Mouse (Mus musculus) heart, postnatal 36 days (tissue): ENCODE results near the gene Grin2a. TPM values are rescaled to one million over a fixed set of nuclear protein-coding genes. Genes with fewer than 3 reads are reported as not detected.
"Not testable (repeated sequence)": the region's sequence is repeated elsewhere in the genome, so short reads cannot be mapped to it uniquely, and the experiment has no call there.

Source experiments
- DNase-seq, 2 experiments: peaks; one replicate each; pipeline ENCODE4 v3.0.0; 2021 to 2022
- intact Hi-C: fragments of 180-260 bp; cut with DNase I; formaldehyde crosslinking; loops from one replicate; pipeline ENCODE4 v1.15.1; 2025
- total RNA-seq, 2 experiments: library from RNA; stranded (reverse); gene quantifications; 2 replicates each; pipeline ENCODE4 v1.2.3; 2021

Gene Grin2a
- total RNA-seq, 2 experiments from 2014 or later: 0.08 to 0.33 TPM

DNA sequence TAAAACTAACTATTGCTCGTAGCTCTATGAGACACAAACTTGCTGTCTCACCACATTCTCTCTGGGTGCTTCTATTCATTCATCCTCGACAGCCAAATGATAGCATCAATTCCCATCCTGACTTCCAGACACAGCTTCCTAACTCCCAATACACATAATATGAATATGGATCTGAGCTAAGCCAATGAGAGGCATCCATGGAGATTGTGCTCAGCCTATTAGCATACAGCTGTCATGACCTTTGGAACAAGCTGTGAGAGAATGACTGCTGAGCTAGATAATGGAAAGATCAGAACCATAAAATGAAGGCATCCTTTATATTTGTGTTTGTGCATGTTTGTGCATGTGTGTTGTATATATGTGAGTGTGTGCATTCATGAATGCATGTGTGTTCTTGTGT, 323.0 kb downstream of the Grin2a start:
- DNase-seq: no peak
- intact Hi-C loops: no loop called here

DNA sequence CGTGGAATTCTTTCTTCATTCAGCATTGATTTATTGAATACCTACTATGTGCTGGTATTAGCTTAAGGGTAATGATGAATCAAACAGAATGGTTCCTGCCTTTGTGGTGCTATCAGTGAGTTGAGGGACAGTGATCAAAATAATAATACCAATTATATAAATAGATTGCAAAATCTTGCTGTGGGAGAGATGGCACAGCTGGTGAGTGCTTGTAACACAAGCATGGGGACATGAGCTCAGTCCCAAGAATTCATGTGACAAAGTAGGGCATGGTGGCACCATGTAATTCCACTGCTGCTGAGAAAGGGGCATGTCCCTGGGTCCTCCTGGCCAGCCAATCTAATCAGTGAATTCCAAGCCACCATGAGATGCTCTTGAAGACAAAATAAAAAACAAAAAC, 324.1 kb downstream of the Grin2a start:
- no peak for DNase-seq
- intact Hi-C loops: no loop called here

DNA sequence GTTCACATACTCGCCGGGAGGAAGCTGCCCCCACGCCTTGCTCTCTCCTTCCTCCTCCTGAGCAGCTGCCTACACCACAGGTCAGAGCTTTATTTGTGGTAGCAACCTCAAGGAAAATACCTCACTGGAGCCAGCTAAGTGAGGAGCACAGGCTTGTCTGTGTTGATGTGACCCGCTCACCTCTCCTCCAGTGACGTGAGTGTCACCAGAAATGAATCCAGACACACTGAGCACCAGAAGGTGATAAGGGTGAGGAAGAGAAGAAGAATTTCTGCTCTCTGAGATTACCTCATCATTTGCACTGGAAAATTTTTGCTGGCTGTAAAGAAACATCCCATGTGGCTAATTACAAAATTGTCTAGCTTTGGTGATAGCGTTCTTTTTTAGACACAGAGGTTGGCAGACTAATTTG, 324.6 kb downstream of the Grin2a start:
- intact Hi-C loops: no loop called here
- DNase-seq: no peak

DNA sequence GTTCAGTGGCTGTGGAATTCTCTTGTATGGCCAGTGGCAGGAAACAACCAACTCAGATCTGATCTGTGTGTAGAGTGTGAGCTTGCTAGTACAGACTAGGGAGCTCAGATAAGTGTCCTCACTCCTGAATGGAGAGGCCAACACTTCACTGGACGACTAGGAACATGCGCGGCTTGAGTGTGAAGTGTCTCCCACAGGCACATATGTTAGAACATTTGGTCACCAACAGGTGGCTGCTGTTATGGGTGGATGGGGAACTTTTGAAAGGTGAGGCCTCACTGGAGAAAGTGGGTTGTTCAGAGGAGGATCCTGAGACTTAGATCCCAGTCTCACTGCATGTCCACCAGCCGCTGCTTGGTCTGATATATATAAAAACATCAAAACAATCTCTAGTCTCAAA, 329.5 kb downstream of the Grin2a start:
- intact Hi-C loops: no loop called here
- DNase-seq: no peak

DNA sequence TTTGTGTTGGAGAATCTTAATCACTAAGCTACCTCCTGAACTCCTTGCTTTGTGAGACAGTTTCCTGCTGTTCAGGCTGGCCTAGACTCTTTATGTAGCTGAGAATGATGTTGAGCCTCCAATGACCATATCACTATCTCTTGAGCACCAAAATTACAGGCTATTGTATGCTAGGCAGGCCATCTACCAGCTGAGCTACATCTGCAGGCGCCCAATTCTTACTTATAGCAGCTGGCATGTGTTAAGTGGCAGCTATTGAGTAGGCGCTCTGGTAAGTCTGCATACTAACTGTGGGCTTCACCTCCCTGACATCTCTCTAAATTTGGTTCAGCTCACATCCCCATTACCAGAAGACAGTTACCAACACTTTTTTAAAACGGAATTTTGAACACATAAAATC, 331.3 kb downstream of the Grin2a start:
- intact Hi-C loops: no loop called here
- DNase-seq: no peak

DNA sequence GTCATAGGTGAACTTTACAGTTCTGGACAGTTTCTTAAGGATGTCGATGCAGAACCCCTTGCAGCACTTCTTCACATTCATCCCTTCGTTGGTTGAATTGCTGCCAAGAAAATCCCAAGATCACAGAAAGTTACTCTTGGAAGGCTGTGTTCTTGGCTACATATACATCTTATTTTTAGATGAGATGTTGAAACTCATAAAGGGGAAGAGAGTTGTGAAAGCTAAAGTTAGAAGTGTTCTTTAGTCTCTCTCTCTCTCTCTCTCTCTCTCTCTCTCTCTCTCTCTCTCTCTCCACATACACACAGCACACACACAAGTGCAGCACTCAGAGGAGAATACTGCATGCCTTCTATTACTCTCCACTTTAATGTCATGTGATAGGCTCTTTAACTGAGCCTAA, 331.9 kb downstream of the Grin2a start:
- intact Hi-C loops: no loop called here
- DNase-seq: no peak

DNA sequence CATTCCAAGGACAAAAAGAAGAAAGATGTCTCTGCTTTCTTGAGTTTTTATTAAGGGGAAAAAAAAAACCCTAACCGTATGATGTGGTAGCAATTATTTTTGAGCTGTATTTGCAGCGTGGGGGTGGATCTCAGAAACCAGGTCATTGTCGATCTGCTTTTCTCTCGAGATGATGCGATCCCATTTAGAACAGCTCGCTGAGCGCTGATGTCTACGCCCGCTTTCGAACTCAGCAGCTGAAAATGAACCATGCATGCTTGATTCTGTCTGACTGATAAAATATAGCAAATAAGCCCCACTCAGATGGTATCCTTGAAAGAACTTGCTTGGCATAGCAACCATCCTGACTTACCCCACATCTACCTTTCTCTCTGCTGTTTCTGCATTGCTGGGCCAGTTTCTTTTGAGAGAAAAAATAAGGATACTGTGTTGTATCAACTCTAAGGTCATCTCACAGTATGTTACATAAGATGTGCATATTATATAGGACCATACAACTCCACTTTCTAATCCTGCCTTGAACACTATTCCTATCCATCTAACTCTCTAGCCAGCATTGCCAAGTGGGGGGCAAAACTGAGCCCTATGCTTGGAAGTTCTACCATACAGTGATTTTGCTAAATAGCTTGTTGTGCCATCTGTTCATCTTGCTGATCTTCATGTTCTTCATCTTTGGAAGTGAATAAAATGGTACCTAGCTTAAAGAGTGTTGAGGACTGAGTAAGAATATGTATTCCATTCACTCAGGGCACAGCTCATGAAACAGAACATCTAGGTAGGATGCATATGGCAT, 369.5 kb downstream of the Grin2a start:
- no peak for DNase-seq
- intact Hi-C loops: no loop called here

DNA sequence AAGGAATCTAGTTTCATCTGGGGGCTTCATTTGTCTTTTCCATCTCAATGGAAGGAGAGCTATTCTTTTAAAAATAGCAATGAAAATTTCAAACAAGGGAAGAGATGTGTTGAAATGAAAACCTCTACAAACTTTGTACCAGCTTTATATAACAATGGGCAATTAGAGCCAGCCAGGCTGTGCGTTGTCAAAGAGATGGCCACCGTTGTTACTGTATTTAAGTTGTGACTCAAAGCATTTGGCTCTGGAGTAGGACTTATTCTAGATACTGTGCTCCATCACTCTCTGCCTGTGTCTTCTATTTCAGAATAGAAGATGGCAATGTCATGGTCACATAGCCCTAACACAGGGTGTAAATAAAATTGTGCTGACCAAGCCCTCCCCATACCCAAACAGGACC, 371.0 kb downstream of the Grin2a start:
- DNase-seq: no peak
- intact Hi-C loops: no loop called here

DNA sequence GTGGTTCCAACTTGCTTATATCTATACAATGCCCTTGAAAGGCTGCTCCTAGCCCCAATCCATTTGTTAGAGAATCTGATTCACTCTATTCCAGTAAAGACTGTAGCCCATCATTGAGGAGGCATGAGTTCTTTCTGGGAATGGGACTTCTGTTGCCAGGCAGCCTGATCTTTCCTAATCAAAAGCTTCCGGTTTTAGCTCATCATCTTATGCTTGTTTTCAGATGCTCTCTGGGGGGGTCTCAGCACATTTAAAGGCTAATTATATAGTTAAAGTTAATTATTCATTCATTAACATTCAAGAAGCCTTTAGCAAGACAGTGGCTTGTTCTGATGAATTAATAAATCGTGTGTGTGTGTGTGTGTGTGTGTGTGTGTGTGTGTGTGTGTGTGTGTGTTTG, 377.2 kb downstream of the Grin2a start:
- intact Hi-C loops: no loop called here
- no peak for DNase-seq

DNA sequence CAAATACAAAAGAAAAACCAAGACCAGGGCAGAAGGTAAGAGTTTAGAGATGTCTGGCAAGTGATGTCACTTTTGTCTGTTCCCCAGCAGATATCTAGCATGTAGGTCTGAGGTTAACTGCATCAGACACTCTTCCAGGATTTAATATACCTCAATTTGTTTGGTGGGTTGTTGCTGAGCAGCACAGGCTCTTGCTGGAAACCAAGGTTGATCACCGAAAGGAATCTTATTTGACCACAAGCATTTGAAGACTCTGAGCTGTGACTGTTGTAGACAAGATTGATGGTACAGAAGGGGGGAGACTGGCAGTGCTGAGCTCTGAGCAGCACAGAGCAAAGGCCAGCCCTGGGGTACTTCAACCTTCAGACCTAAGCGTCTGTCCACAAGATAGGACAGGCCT, 378.1 kb downstream of the Grin2a start:
- DNase-seq: no peak
- intact Hi-C loops: no loop called here

DNA sequence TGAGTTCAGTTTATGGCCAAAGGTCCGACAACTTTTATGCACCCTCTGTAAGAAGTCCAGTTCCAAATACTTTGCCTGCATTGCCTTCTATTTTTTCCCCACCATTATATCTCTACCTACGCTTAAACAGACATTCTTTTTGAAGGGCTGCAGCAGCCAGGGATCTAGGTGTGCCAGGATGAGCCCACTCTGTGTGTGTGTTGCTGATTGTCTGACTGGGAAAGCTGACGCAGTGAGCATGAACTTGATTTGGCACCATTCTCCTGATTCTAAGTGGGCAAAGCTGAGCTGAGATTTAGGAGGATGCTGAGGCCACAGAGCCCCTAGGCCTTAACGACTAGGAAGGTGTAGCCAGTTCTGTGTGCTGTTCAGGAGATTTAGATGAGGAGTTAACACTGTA, 378.6 kb downstream of the Grin2a start:
- intact Hi-C loops: no loop called here
- DNase-seq: no peak

DNA sequence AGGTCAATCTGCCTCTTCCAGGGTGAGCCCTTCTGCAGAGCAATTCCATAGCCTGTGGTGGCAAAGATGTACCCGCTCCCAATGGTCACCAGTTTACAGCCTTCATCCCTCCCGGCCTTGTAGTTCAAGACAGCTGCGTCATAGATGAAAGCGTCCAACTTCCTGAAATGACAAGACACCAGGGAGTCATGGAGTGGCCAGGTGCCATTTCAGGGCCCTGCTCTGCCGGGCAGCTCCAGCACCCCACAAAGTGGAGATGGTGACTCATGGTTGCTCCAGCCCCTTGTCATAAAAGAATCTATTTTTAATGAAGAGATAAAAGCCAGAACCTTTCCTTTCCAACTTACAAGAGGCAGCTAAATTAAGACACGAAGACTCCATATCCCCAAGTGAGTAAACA, 382.8 kb downstream of the Grin2a start:
- intact Hi-C loops, DNase-seq: not testable (repeated sequence)

DNA sequence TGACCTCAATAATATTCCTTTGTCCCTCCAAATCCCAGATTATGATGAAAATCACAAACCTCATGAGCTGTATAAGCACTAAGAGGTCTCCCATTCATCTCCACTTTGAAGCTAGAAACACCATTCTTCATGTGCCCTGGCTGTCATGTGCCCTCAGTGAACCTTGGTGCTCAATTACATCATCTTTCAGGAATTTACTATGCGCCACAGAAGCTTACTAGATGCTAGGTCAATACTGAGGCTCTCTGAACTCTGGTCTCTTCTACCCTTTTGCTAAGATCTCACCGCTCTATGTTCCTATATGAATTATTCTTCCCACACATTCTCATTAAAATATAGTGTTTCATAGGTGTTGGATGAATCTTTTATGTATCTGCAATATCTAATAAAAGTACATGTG, 387.9 kb downstream of the Grin2a start:
- no peak for DNase-seq
- intact Hi-C loops: no loop called here

DNA sequence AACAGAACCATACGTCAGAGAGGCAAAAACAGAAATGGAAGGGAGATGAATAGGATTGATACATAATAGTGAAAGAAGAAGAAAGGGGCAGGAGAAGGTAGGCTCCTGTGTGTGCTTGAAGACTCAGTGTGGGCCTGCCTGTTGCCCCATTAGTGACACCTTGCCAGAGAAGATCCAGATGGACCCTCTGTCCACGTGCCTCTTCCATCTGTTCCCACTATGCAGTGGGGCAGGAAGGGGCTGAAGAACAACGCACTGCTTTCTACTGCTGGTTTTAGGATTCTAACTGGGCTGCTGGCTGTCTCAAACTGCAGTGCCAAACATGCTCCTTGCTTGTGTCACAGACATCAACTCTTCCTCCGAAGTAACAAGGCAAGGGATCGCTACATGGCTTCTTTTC, 391.4 kb downstream of the Grin2a start:
- no peak for DNase-seq
- intact Hi-C loops: no loop called here

DNA sequence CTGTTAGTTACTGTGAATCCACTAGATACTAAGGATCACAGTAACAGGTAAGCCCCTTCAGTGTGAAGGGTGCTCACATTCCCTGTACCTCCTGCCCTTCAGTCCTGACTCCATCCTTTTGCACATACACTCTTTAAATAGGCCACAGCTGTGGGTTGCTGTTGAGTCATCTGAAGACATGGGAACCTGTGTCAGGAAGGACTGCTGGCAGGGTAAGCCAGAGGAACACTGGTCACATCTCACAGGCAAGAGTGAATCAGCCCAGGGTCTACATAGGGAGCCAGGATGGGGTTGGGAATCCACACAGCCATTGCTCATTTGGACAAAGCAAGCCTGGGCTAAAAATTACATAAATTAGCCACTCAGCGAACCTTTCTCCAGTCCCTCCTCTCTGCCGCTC, 392.8 kb downstream of the Grin2a start:
- intact Hi-C loops: no loop called here
- DNase-seq: no peak

DNA sequence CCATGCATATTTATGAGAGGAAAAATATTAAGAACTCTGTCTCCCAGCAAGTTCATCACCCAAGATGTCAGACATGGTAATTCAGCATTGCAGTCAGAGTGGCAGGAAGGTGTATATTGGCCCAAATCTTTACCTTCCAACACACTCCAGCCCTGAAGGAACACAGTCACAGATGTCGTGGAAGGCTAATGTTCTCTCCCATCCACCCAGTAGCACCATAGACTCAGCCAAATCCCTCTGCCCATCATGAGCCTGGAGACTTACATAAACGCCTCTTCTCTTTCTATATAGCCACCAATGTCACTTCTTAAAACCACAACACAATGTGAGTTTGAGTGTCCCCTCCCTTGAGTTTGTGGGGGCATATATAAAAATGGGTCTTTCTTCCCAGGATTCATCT, 406.2 kb downstream of the Grin2a start:
- no peak for DNase-seq
- intact Hi-C loops: no loop called here

DNA sequence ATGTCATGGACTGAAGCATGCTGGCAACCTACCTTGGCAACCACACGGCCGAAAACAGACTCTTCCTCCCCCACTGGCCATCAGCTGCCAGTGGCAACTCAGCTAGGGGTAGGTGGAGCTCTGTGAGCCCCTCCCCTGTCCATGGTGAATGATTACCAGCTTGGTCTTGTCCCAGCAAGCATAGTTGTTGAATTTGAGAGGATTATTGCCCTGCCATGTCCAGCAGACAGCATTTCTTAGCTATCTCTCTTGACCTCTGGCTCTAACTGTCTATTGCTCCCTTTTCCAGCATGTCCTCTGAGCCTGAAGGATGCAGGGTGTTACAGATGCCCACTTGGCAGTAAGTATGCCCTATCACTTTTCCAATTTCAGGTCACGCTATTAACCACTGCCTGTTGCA, 406.9 kb downstream of the Grin2a start:
- intact Hi-C loops: no loop called here
- no peak for DNase-seq

DNA sequence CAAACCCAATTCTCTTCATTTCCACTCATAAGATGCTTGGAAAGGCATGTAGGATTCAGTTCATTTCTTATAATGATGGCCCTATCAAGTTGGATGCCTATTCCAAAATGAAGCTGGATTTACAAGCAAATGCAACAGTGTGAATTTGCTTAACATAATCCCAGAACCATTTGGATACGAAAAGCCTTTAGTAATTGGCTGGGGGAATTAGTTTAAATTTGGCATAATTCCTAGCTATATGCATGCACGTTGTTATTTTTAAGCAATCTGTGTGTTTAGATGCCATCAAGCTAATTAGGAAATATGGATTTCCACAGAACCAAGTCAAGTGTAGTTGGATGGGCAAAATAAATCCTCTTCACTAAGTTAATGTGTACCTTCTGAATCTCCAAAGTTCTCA, 411.4 kb downstream of the Grin2a start:
- intact Hi-C loops: no loop called here
- no peak for DNase-seq

DNA sequence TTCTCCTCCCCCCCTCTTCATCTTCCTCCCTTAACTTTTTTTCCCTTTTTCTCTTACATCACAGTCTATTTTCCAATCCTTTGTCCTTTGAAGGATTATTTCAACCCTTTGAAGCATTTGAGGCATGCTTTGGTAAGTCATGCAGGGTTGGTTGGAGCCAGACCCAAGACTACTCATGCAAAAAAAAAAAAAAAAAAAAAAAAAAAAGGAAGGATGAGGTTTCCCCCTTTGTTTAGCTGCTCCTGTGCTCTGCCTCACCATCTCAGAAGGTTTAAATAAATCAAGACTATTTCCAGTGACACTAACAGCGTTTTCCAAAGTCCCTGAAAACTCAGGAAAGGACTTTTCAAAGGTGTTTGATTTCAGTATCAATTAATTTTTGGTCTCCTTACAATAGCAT, 423.6 kb downstream of the Grin2a start:
- intact Hi-C loops: no loop called here
- no peak for DNase-seq

DNA sequence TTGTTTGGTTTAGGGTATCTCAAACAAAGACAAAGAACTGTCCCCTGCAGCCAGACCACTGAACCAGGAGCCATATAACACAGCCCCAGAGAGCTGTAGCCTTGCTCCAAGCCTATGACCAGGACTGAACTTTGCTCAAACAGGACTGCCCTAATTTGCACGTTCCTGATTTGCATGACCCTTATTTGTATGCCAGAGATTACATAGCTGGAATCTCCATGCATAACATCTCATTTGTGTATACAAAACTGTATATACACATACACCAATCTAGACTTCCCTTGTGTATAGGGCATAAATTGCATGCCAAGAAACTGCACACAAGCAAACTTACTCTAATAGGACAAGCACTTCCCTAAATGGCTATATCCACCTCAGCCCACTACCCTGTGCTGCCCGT, 428.1 kb downstream of the Grin2a start:
- no peak for DNase-seq
- intact Hi-C loops: no loop called here

DNA sequence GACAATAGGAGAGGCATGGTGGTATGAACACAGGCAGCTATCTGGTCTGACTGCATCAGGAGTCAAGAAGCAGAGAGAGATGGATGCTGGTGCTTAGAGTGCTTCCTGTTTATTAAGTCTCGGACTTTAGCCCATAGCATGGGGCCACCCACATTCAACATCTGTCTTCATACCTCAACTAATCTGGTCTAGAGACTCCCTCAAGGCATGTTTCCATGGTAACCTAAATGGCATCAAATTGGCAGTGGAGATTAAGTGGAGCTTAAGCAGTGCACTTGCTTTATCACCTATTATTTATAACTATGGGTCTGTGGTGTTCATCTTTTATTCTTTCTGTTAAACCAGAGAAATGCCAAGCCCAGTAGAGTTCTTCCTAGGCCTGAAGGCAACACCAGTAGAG, 433.5 kb downstream of the Grin2a start:
- no peak for DNase-seq

DNA sequence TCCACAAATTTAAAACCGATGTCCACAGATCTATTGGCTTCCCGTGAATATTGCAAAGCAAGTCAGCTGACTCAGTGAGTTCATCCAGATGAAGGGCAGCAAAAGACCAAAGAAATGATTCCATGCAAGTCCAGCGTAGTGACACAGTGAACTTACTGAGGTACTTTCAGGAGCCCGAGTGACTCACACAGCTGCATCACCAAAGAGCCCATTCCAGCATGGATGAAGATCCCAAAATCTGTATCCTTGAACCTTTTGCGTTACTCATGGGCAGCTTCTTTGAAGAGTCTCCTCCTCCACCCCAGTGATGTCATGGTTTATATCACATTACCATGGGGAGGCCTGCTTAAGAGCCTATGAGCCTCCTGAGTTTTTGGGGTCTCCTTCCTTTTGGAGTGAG, 460.2 kb downstream of the Grin2a start:
- no peak for DNase-seq
- intact Hi-C loops: no loop called here

More for the DNA sequence above, 433.5 kb downstream of the Grin2a start:
- intact Hi-C loops: no loop called here
